Mouse (Mus musculus): ENCODE results near the gene Fgfr2.

- TF ChIP-seq CTCF (conservative IDR thresholded peaks at IDR 0.05; ENCODE audit: low read length) (no peak), POU5F1 (IDR thresholded peaks at IDR 0.05; ENCODE audit: borderline replicate concordance, low read length) (no peak), NANOG (IDR thresholded peaks at IDR 0.05; ENCODE audit: borderline replicate concordance, low read length) (no peak)
These were observed 2883.0 kb downstream of the Fgfr2 start for GRCm38 (mm10) chr7:130240191-130240590.

All from E14TG2a.4 (cell line).